Mouse (Mus musculus): ENCODE data around the gene Zbtb17.

Gene Zbtb17

DNA sequence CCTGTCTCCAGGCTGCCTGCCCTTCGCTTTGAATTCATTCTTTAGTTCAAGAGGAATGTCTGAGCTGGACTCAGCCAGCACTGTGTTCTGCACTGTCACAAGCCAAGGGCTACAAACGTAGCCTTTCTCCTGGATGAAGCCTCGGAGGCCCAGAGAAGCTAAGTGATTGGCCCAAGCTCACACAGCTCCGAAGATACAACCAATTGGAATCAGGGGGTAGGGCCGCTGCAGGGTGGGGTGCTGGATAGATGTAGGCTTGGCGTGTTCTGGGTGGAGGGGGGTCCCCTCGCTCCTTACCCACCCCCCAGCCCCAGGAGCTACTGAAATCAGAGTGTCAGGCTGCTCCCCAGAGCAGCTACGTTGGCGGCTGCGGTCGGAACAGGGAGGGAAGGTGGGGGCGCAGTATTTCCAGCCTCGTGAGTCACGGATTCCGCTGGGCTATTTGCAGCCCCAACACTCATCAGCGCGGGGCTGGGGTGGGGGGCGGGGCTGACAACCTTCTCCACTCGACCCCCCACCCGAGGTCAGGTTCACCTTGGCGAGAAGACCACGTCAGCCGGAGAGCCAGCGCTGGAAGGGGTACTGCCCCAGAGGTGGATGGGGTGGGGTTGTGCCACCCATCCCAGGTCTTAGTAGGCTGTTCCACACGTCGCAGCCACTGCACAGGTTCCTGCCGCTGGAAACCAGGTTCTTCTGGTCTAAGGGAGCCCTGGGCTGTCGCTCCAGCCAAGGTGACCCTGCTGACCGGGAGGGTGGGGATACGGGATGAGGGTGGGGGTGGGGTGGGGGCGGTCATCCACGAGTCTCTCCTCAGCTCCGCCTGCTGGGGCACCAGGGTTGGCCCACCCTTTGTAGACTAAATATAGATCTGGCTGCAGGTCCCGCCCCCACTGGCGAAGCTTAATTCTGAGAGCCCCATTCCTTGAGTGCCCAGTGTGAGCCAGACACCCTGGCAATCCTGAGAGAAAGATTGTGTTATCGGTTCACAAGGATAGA, 18.7 kb upstream of the Zbtb17 start:
- no peak for DNase-seq (ENCODE audit: extremely low spot score, low read depth, low spot score)

DNA sequence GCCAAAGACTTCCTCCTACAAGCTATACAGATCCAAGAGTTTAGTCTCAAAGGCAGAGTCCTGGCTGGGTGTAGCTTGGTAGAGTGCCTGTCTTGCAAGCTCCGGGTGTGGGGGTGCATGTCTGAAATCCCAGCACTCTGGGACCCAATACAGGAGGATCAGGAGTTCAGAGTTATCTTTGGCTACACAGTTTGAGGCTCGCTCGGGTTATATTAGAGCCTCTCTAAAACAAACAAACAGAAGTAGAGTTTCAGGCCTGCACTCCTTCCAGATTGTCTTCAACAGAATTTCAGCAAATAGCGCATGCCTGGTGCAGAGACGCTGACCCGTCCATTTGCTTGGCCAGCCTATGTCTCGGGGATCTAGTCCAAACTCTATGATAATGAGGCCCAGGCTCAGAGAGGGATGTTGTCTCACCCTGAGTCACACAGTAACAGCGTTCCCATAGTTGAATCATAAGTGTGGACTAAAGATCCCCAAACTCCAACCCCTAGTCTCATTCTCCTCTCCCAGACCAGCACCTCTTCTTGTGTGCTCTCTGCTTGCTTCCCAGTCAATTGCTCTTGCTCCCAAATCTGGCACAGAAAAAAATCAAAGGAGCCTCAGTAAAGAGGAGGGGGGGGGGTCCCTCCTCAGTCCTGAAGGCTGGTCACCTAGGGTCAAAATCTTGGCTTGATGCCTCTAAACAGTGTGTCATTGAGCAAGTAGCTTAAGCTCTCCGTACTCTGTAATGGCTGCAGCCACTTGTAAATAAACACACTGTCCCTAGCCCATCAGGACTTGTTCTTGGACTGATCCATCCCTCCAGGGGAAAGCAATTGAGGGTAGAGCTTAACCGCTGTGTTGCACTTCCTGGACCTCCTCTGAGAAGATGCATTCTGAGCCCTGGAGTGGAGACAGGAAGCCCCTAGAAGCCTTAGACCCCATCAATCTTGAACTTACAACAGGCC, 17.4 kb upstream of the Zbtb17 start:
- no peak for DNase-seq (ENCODE audit: extremely low spot score, low read depth, low spot score)

DNA sequence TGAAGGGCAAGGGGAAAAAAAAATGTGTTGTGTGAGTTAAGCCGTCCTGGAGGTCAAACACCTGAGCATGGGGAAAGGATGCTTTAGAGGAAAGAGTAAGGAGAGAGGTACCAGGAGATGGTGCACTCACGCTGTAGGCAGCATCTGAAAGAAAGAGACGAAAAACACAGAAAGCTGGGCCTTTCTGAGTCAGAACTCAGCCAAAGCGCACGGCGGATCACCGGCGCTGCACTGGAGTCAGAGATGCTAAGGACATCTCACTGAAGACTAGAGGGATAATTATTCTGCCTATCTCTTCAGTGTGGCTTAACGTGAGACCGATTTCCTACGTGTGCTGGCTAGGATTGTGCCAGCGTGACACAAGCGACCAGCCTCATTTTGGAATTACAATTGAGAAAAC, 16.5 kb upstream of the Zbtb17 start:
- no peak for DNase-seq (ENCODE audit: extremely low spot score, low read depth, low spot score)

DNA sequence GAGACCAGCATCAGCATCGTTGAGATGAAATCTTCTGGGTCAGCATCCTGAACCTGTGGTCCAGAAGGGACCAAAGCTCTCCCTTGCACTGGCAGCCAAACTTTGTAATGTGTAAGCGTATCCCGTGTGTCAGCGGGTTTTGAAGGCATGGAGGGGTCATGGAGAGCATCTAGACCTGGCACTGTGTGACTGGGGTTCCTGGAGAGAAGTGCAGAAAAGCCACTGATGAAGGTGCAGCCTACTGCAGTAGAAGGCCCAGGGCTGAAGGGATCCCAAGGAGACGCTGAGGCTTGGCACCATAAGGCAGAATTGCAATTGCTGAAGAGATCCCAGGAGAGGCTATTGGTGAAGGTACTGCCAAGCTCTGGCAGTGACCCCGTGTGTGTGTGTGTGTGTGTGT, 15.1 kb upstream of the Zbtb17 start:
- no peak for DNase-seq (ENCODE audit: extremely low spot score, low read depth, low spot score)

DNA sequence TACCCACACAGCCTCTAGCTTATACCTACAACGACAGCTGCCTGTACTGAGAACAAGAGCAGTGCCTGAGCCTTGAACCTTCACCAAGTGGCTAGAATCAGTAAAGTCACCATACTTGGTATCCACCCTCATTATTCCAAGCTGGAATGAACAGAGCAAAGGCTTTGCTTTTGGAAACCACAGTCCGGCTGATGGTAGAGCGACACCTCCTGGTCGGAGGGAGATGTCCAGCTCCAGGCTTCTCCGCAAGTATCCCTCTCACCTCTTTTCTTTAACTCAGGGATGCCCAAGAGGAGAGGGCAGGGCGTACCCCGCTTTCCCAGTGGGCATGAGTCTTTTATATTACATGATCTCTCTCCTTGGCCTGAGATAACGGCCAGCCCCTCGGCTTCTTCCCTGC, 14.6 kb upstream of the Zbtb17 start:
- DNase-seq (ENCODE audit: extremely low spot score, low read depth, low spot score) = peak; percentile 41

DNA sequence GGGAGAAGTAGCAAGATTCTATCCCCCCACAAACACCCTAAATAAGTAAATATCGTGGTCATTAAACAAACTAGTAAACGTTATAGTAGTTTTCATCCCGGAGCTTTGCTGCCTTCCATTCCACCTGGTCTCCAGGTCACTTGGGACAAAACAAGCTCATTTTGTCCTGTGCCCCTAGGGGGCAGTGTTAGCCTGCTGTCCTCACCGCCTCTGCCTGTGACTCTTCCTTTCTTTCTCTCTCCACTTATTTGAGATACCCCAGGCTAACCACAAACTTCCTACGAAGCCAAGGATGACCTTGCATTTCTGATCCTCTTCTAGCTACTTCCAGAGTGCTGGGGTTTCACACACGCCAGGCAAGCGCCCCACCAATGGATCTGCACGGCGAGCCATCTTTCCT, 13.5 kb upstream of the Zbtb17 start:
- DNase-seq (ENCODE audit: extremely low spot score, low read depth, low spot score) = peak; percentile 42

DNA sequence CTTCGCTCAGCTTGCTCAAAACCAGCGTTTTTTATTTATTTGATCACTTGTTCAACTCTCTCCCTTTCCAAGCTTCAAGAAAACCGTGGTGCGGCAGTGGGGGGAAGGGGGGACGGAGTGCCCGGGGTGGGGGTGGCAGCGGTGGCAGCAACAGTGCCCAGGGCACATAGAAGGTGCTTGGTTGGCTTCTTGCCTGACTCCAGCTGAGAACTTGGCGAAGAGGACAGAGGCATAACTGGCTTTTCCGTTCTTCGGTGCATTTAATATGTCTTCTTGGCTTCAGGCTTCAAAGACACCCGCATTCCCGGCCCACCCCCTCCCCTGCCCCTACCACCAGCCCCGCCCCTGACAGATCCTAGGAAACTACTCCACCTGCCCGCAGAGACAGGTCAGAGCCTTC, 11.8 kb upstream of the Zbtb17 start:
- DNase-seq (ENCODE audit: extremely low spot score, low read depth, low spot score) = no peak

DNA sequence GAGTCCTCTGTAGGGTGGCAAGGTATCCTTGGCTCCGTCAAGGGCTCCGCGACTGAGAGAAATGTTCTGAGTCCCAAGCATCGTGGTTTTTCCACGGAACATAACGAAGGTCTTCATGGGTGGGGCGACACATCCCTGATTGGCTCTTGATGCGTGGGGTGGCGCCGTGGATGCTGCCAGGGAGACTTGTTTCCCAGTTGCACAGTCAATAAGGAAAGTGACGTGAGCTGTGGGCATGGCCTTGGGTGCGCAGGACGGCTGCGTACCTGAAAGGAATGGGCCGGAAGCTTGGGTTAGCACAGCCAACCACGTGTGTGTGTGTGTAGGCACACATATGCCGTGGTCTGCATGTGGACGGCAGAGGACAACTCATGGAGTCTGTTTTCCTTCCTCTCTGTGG, 11.3 kb upstream of the Zbtb17 start:
- DNase-seq (ENCODE audit: extremely low spot score, low read depth, low spot score) = no peak

DNA sequence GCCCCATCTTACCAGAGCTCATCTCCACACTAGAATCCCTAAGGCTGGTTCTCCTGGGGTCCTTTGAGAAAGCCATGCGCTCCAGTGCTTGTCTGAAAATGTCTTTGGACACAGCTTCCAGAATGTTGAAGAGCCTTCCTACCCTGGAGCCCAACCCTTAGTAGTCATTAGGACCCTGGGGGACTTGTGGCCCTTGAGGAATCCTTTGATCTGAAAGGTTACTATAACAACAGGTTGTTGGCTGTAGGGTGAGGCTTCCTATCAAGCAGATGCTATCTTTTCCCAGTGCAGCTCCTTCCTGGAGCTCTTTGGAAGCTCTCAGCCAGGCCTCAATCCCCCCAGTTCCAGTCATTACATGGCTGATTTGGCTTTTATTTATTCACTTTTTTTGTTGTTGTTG, 8.5 kb upstream of the Zbtb17 start, which contains the start of gene Srarp:
Gene Srarp, minus strand, starts transcription at position 132 of the 400 bp plus-strand sequence.
- no peak for DNase-seq (ENCODE audit: extremely low spot score, low read depth, low spot score)

DNA sequence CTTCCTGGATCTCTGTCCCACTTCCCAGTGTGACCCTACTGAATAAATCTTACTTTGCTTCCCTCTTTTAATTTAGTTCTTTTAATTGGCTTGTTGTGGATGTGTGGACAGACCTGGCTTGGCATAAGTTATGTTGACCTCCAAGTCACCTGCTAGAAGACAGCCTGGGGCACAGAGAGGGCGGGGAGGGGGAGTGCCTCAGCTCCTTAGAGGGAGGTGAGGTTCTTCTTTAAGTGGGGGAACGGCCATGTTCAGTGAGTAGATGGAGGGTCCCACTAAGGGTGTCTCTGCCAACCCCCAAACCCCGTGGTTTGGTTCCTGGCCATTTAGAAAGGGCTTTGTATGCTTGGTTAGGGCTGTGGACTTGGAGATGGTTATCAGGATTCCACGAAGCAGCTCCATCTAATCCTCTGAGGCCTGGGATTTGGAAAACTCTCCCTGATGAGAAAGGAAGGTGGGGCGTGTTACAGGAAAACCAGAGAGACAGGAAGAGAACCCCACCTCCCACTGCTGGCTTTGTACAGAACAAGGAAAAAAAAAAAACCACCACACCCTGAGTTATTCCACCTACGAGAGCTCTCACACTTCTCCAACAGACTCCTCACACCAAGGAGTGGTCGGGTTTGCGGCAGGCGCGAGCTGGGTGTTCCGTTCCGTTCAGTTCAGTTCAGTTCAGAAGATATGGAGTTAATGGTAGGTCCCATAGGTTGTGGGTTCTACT, 5.2 kb upstream of the Zbtb17 start:
- DNase-seq (ENCODE audit: extremely low spot score, low read depth, low spot score) = no peak

DNA sequence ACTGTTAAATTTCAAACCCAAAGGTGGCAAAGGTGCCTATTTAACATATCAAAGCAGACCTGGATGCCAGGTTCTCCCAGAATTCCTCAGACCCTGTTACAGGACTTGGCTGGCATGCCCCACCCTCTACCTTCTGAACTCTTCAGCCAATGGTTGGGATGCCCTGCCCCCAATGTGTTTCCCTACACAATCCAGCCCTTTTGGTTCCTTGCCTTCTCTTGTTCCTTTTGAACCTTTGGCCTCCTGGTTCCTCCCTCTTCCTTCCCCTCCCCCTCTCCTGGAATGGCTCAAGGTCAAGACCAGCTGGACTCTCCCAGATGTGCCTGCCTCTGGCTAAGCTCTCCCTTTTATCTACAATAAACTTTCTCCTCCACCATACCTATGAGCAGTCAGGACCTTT, 3.6 kb upstream of the Zbtb17 start:
- DNase-seq (ENCODE audit: extremely low spot score, low read depth, low spot score) = no peak

DNA sequence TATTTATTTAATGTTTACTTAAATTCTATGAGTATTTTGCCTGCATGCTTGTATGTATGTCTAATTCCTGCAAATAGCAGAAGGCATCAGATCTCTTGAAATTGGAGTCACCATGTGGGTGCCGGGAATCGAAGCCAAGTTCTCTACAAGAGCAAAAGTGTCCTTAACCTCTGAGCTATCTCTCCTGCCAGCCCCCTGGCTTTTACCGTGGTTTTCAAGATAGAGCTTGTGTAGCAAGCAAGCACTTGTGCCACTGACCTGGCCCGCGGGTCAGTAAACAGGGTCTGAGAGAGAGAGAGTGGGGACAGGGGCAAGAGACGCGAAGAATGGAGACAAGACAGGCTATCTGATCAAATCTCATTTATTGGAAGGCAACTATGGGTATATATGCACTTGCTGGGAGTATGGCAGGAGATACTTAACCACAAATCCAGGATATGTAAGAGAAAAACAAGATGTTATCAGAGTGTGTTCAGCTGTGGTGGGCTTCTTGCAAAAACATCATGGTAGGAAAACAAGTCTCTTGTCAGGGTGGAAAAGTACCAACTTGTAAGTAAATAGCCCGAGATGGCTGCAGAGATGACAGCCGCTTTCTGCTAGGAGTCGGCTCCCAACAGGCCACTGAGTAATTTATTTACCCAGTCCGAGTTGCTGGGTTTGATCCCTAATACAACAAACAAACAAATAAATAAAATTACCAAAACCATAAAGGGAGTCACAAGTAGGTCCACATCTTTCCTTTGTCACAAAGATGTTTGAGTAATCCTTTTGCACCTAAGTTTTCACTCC, 619 bp upstream of the Zbtb17 start:
- no peak for DNase-seq (ENCODE audit: extremely low spot score, low read depth, low spot score)

DNA sequence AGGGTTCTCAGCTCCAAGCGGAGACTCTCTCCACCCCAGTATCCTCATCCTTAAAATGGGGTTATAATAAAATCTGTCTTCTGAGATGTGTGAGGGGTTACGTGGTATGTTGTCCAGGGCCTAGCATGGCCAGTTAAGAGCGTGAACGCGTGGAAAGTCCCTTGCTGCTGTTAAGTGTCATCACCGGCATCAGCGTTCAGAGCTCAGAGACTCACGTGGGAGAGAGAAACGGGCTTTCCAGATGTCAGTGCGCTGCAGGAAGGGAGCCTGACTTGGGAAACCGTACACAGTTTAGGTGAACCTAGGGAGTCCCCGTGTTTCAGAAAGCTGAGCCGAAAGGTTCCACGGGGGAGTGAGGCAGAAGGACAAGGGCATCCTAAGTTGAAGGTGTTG, 870 bp downstream of the Zbtb17 start:
- no peak for DNase-seq (ENCODE audit: extremely low spot score, low read depth, low spot score)

DNA sequence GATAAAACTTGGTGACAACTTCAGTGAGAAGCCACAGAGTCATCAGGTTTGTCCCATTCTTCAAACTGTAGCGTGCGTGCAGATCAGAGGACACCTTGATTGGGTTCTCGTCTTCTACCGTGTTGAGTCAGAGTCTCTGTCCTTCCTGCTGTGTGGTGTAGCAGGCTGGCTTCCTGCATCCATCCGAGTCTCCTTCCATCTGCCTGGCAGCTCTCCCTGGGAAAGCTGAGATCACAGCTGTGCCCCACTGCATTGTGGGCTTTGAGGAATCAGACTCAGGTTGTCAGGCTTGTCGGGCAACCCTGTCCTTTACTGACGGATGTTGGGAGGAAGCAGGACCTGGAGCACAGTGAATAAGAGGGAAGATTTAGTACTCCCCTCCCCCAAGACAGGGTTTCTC, 1.8 kb downstream of the Zbtb17 start:
- no peak for DNase-seq (ENCODE audit: extremely low spot score, low read depth, low spot score)

DNA sequence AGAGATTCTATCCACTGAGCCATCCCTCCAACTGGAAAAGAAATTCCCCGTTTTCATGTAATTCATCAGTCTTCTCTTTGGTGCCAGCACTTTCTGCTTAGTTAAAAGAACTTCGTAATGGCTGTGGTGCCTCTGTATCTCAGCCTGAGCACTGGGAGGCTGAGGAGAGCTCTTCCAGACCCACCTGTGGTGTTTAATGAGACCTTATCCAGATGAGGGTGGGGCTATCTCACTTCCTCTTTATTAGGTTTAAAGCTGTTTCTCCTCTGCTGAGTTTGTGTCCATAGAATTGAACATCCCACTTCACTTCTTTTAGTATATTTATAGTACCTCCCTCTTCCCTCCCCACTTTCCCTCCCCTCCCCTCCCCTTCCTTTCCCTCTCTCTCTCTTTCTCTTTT, 6.8 kb downstream of the Zbtb17 start:
- no peak for DNase-seq (ENCODE audit: extremely low spot score, low read depth, low spot score)

DNA sequence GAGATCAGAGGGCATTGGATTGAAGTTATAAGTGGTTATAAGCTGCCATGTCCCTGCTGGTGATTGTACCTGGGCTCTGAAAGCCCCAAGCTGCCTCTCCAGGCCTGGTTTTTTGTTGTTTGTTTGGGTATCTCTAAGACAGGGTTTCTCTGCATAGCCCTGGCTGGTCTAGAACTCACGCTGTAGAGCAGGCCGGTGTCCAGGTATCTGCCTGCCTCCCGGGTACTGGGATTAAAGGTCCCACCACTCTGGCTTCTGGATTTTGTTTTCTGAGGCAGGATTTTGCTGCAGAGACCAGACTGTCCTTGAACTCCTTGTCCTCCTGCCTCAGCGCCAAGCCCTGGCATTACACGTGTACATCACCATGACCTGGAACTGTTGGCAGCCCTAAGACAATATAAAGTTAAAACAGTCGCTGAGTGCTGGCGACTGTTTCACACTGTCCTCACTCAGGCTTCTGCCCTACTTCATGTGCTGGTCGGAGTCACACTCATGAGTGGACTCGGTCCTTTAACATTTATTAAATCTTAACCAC, 7.5 kb downstream of the Zbtb17 start:
- no peak for DNase-seq (ENCODE audit: extremely low spot score, low read depth, low spot score)

DNA sequence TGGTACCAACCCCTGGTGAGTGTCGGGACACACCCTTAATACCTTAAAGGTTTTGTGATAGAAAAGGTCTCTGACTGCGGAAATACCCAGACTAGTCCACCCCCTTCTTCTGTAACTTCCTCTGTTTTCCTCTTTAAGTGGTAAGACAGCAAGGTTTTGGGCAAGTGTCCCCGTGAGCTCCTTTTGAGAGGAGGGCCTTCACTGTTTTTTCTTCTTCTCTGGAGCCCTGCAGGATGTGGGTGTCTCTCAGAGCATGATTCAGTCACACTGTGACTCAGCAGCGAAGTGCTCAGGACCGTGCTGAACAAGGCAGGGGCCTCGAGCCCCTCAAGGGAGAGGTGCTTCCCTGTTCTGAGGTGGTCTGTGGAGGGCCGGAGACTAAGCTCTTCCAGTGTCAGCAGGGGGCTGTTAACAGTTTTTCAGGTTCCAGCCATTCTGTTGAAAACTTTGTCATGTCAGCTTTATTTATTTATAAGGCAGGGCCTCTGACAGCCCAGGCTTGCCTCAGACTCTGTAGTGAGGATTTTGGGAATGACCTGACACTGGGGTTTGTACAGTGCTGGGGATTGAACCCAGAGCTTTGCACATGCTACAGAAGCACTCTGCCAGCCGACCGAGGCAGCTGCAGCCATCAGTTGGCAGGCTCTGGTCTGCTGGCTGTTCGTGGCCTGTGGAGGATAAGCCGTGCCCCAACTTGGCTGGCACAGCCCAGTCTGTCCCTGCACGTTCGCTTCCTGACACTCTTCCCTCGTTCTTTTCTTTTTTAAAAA, 10.3 kb downstream of the Zbtb17 start:
- DNase-seq (ENCODE audit: extremely low spot score, low read depth, low spot score) = no peak

DNA sequence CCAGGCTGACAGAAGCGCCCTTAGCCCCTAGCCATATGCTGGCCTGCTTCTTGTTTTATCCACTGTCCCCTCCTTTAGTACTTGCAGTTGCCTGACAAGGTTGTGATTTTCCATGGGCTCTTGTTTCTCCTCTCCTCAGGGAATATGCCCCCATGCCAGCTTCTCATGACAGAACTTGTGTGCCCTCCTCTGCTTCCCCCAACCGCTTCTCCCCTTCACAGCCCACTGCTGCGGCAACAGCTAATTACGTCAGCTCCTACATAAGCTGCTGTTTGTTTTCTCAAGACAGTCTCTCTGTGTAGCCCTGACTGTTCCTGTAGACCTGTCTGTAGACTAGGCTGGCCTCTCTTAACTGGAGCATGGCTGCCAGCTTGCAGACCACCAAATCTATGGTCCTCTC, 11.1 kb downstream of the Zbtb17 start:
- DNase-seq (ENCODE audit: extremely low spot score, low read depth, low spot score) = no peak

DNA sequence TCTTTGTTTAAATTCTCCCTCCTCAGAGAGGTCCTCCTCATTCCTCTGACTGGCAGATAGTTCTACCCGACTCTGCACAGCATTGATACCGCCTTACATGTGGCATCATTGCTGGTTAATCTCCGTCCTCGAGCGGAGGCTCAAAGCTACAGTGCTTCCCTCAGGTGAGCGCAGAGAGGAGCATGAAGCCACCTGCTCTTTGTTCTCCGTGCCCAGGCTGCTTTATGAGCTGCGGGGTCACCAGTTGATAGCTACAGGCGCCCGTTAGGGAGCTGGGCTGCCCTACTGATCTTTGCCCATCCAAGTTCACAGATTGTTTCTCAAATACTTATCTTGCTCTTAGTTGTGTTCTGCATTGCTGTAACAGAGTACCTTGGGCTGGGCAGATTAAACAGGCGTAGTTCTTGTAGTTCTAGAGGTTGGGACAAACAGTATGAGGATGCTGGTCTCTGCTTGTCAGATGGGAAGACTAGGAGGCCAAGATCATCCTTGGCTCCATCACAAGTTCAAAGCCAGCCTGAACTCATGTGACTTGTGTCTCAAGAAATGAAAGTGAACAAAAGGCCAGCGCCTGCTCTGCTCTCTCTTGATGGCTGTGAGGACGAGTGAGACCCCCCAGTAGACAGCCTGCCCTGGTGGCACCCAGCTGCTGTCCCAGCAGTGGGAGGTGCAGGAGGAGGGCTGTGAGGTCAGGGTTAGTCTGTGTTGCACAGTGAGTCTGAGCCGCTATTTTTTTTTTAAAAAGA, 11.9 kb downstream of the Zbtb17 start:
- no peak for DNase-seq (ENCODE audit: extremely low spot score, low read depth, low spot score)

Data from hindlimb bud, embryonic 11.5 days (tissue).